Mouse (Mus musculus) forebrain, embryonic 15.5 days (tissue): ENCODE measurements around the gene Fam104a. TPM values are rescaled to one million over a fixed set of nuclear protein-coding genes. Genes with fewer than 3 reads are reported as not detected.

ENCODE experiments used
- ATAC-seq: fragments of 200-750 bp; cut with Nextera tagmentation; replicated peaks from 2 replicates; pipeline ENCODE4 v1.8.0; 2017; ENCODE audit warnings: mild to moderate bottlenecking, moderate TSS enrichment, moderate library complexity
- H3K27ac ChIP-seq: fragments of 300-500 bp; sonication (generic); replicated peaks from 2 replicates; pipeline ENCODE4 v1.5.1; 2015; ENCODE audit warnings: mild to moderate bottlenecking, inconsistent platforms
- H3K27me3 ChIP-seq: fragments of 300-500 bp; sonication (generic); 2 replicates; pipeline ENCODE4 v1.6.1; 2015; ENCODE audit warnings: inconsistent platforms
- H3K36me3 ChIP-seq: fragments of 300-500 bp; sonication (generic); 2 replicates; pipeline ENCODE4 v1.6.1; 2015; ENCODE audit warnings: mild to moderate bottlenecking, inconsistent platforms
- H3K4me1 ChIP-seq: fragments of 300-500 bp; sonication (generic); 2 replicates; pipeline ENCODE4 v1.6.1; 2015; ENCODE audit warnings: inconsistent platforms
- H3K4me2 ChIP-seq: fragments of 300-500 bp; sonication (generic); replicated peaks from 2 replicates; pipeline ENCODE4 v1.6.1; 2015; ENCODE audit warnings: mild to moderate bottlenecking, inconsistent platforms
- H3K4me3 ChIP-seq: fragments of 300-500 bp; sonication (generic); 2 replicates; pipeline ENCODE4 v1.5.1; 2015; ENCODE audit warnings: mild to moderate bottlenecking, inconsistent platforms
- H3K9ac ChIP-seq: fragments of 300-500 bp; sonication (generic); replicated peaks from 2 replicates; pipeline ENCODE4 v1.6.1; 2015; ENCODE audit warnings: mild to moderate bottlenecking, inconsistent platforms
- H3K9me3 ChIP-seq: fragments of 300-500 bp; sonication (generic); 2 replicates; pipeline ENCODE4 v1.6.1; 2016; ENCODE audit warnings: inconsistent platforms
- WGBS: fragments of 180-500 bp; shearing (Covaris S2); methylation state at CpG from one replicate; pipeline ENCODE4 v1.1.7; 2015; ENCODE audit warnings: mixed read lengths; 5-methylcytosine and 5-hydroxymethylcytosine counted together
- polyA plus RNA-seq: library from polyadenylated mRNA; unstranded; fragments of >200 nt; fragmentation: Nextera tagmentation; extraction: Ambion mirVana; gene quantifications from 2 replicates; pipeline ENCODE4 v1.2.1, GENCODE M21; 2015

The Fam104a gene
- polyA plus RNA-seq, 1 experiment from 2014 or later, result 47.2 TPM

- ATAC-seq, result no peak
- H3K27ac ChIP-seq, result no peak overlapping the region
These were observed 38.8 kb downstream of the Fam104a start for GRCm38 (mm10) chr11:113645181-113645580.

GRCm38 (mm10) chr11:113638680-113639079 is 45.3 kb downstream of the Fam104a start:
- Histone ChIP-seq H3K27me3 (no peaks in the 10 kb centered on the region), H3K9ac (no peak overlapping the region), H3K4me3 (no peak overlapping the region), H3K36me3 (no peaks in the 10 kb centered on the region), H3K27ac (no peak overlapping the region), H3K9me3 (no peaks in the 10 kb centered on the region), H3K4me2 (no peak overlapping the region), H3K4me1 (peaks cover 6% of the 10 kb centered on the region; the same call in 1 of the 2 replicates)
- 91% methylated on average over 12 of the region's 12 CpGs for WGBS
- ATAC-seq, result no peak

More at GRCm38 (mm10) chr11:113645181-113645580, 38.8 kb downstream of the Fam104a start:
- no peaks in the 10 kb centered on the region for H3K9me3 ChIP-seq
- 87% methylated on average over 3 of the region's 3 CpGs for WGBS
- no peak overlapping the region for H3K4me2 ChIP-seq
- peaks cover 15% of the 10 kb centered on the region for H3K4me1 ChIP-seq
- no peak overlapping the region for H3K9ac ChIP-seq
- no peaks in the 10 kb centered on the region for H3K36me3 ChIP-seq
- H3K27me3 ChIP-seq, result no peaks in the 10 kb centered on the region
- H3K4me3 ChIP-seq, result no peak overlapping the region

- H3K9me3 ChIP-seq, result no peaks in the 10 kb centered on the region
- no peaks in the 10 kb centered on the region for H3K36me3 ChIP-seq
- no peak overlapping the region for H3K4me2 ChIP-seq
- peaks cover 6% of the 10 kb centered on the region; the same call in 1 of the 2 replicates for H3K4me1 ChIP-seq
- peak overlapping the region; percentile 42 for H3K27ac ChIP-seq
- 50% methylated on average over 10 of the region's 10 CpGs for WGBS
- H3K4me3 ChIP-seq, result no peak overlapping the region
- H3K9ac ChIP-seq, result no peak overlapping the region
- ATAC-seq, result peak; percentile 59
- no peaks in the 10 kb centered on the region for H3K27me3 ChIP-seq
These were observed 49.2 kb downstream of the Fam104a start for GRCm38 (mm10) chr11:113634699-113635121.

- H3K27me3 ChIP-seq, result no peaks in the 10 kb centered on the region
- no peak overlapping the region for H3K9ac ChIP-seq
- H3K4me1 ChIP-seq, result peaks cover 6% of the 10 kb centered on the region; the same call in 1 of the 2 replicates
- no peak overlapping the region for H3K27ac ChIP-seq
- no peak overlapping the region for H3K4me3 ChIP-seq
- WGBS, result 99% methylated on average over 5 of the region's 5 CpGs
- no peak for ATAC-seq
- no peaks in the 10 kb centered on the region for H3K9me3 ChIP-seq
- H3K4me2 ChIP-seq, result no peak overlapping the region
- H3K36me3 ChIP-seq, result no peaks in the 10 kb centered on the region
These were observed 50.6 kb downstream of the Fam104a start for GRCm38 (mm10) chr11:113633398-113633797.

GRCm38 (mm10) chr11:113632303-113632702 is 51.7 kb downstream of the Fam104a start:
- Histone ChIP-seq H3K9me3 (no peaks in the 10 kb centered on the region), H3K27me3 (no peaks in the 10 kb centered on the region), H3K4me3 (no peak overlapping the region), H3K9ac (no peak overlapping the region), H3K4me1 (peaks cover 6% of the 10 kb centered on the region; the same call in 1 of the 2 replicates), H3K36me3 (no peaks in the 10 kb centered on the region), H3K4me2 (no peak overlapping the region), H3K27ac (0 out of 2 replicates have a peak overlapping the region, but pooled peaks have one; percentile 31)
- no peak for ATAC-seq
- WGBS, result 84% methylated on average over 7 of the region's 7 CpGs

GRCm38 (mm10) chr11:113631862-113632261 is 52.1 kb downstream of the Fam104a start:
- H3K4me3 ChIP-seq, result no peak overlapping the region
- H3K27ac ChIP-seq, result 0 out of 2 replicates have a peak overlapping the region, but pooled peaks have one; percentile 31
- no peaks in the 10 kb centered on the region for H3K27me3 ChIP-seq
- WGBS, result 75% methylated on average over 8 of the region's 8 CpGs
- ATAC-seq, result no peak
- H3K36me3 ChIP-seq, result no peaks in the 10 kb centered on the region
- H3K4me1 ChIP-seq, result peaks cover 6% of the 10 kb centered on the region; the same call in 1 of the 2 replicates
- no peak overlapping the region for H3K4me2 ChIP-seq
- H3K9me3 ChIP-seq, result no peaks in the 10 kb centered on the region
- H3K9ac ChIP-seq, result no peak overlapping the region

- Histone ChIP-seq H3K4me2 (no peak overlapping the region), H3K9ac (no peak overlapping the region), H3K36me3 (no peaks in the 10 kb centered on the region), H3K27me3 (no peaks in the 10 kb centered on the region), H3K9me3 (no peaks in the 10 kb centered on the region), H3K4me1 (peaks cover 6% of the 10 kb centered on the region; the same call in 1 of the 2 replicates), H3K27ac (no peak overlapping the region), H3K4me3 (no peak overlapping the region)
- whole genome bisulfite sequencing, result 77% methylated on average over 8 of the region's 8 CpGs
- no peak for ATAC-seq
These were observed 52.7 kb downstream of the Fam104a start for GRCm38 (mm10) chr11:113631302-113631701.

- 0 out of 2 replicates have a peak, but pooled peaks cover under 1% of the 10 kb centered on the region for H3K36me3 ChIP-seq
- peaks cover 6% of the 10 kb centered on the region; the same call in 1 of the 2 replicates for H3K4me1 ChIP-seq
- no peak overlapping the region for H3K9ac ChIP-seq
- no peaks in the 10 kb centered on the region for H3K27me3 ChIP-seq
- 58% methylated on average over 7 of the region's 7 CpGs for WGBS
- no peak overlapping the region for H3K27ac ChIP-seq
- H3K4me2 ChIP-seq, result no peak overlapping the region
- no peak overlapping the region for H3K4me3 ChIP-seq
- no peaks in the 10 kb centered on the region for H3K9me3 ChIP-seq
- ATAC-seq, result no peak
These were observed 53.3 kb downstream of the Fam104a start for GRCm38 (mm10) chr11:113630642-113631041.

- H3K27ac ChIP-seq, result no peak overlapping the region
- no peak for ATAC-seq
- no peak overlapping the region for H3K4me2 ChIP-seq
- no peak overlapping the region for H3K9ac ChIP-seq
- no peak overlapping the region for H3K4me3 ChIP-seq
- WGBS, result 52% methylated on average over 4 of the region's 4 CpGs
- H3K36me3 ChIP-seq, result peaks cover 10% of the 10 kb centered on the region
- H3K4me1 ChIP-seq, result 0 out of 2 replicates have a peak, but pooled peaks cover 3% of the 10 kb centered on the region
- H3K27me3 ChIP-seq, result no peaks in the 10 kb centered on the region
- H3K9me3 ChIP-seq, result no peaks in the 10 kb centered on the region
These were observed 56.2 kb downstream of the Fam104a start for GRCm38 (mm10) chr11:113627785-113628184.

GRCm38 (mm10) chr11:113625437-113625836 is 58.5 kb downstream of the Fam104a start:
- 94% methylated on average over 18 of the region's 18 CpGs for WGBS

GRCm38 (mm10) chr11:113622028-113622427 is 61.9 kb downstream of the Fam104a start:
- Histone ChIP-seq H3K27me3 (no peaks in the 10 kb centered on the region), H3K4me2 (peak overlapping the region; percentile 98), H3K9ac (no peak overlapping the region), H3K27ac (no peak overlapping the region), H3K4me3 (peak overlapping the region; percentile 77; the same call in 1 of the 2 replicates), H3K36me3 (peaks cover 10% of the 10 kb centered on the region), H3K4me1 (peaks cover 43% of the 10 kb centered on the region), H3K9me3 (no peaks in the 10 kb centered on the region)
- WGBS, result 78% methylated on average over 4 of the region's 4 CpGs
- no peak for ATAC-seq

More at GRCm38 (mm10) chr11:113625437-113625836, 58.5 kb downstream of the Fam104a start:
- Histone ChIP-seq H3K27me3 (no peaks in the 10 kb centered on the region), H3K4me1 (peaks cover 14% of the 10 kb centered on the region; the same call in 1 of the 2 replicates), H3K36me3 (peaks cover 10% of the 10 kb centered on the region), H3K4me3 (no peak overlapping the region), H3K9ac (no peak overlapping the region), H3K27ac (no peak overlapping the region), H3K4me2 (no peak overlapping the region), H3K9me3 (no peaks in the 10 kb centered on the region)
- no peak for ATAC-seq

- no peak for ATAC-seq
- H3K4me3 ChIP-seq, result peak overlapping the region; percentile 77
- peaks cover 43% of the 10 kb centered on the region for H3K4me1 ChIP-seq
- H3K27me3 ChIP-seq, result no peaks in the 10 kb centered on the region
- no peak overlapping the region for H3K27ac ChIP-seq
- 55% methylated on average over 2 of the region's 2 CpGs for WGBS
- H3K36me3 ChIP-seq, result peaks cover 10% of the 10 kb centered on the region
- peak overlapping the region; percentile 98 for H3K4me2 ChIP-seq
- peak overlapping the region; percentile 77 for H3K9ac ChIP-seq
- no peaks in the 10 kb centered on the region for H3K9me3 ChIP-seq
These were observed 63.0 kb downstream of the Fam104a start for GRCm38 (mm10) chr11:113621001-113621400.
